Mouse (Mus musculus): ENCODE data around the gene Gm21312. TPM values are rescaled to one million over a fixed set of nuclear protein-coding genes. Genes with fewer than 3 reads are reported as not detected.

Gm21312 gene
- polyA plus RNA-seq (2012; rRNA removed): not detected in 2 replicates

GRCm38 (mm10) chr10:104176724-104177123, at the start of gene Gm21312:
Gm21312 (plus strand) TSS chr10:104177024.

GRCm38 (mm10) chr10:104142687-104143086, 34.1 kb upstream of the Gm21312 start, which contains the start of gene Gm21293:
Gm21293 (plus strand) TSS chr10:104142987.

GRCm38 (mm10) chr10:104151197-104151596, 25.6 kb upstream of the Gm21312 start, which contains the start of gene Gm6763:
Gm6763 (plus strand) TSS chr10:104151497.

GRCm38 (mm10) chr10:104159706-104160105, 17.1 kb upstream of the Gm21312 start, which contains the start of gene Gm8764:
Gm8764 (plus strand) TSS chr10:104160006.

GRCm38 (mm10) chr10:104168215-104168614, 8.6 kb upstream of the Gm21312 start, which contains the start of gene Gm21304:
Gm21304 (plus strand) TSS chr10:104168515.

GRCm38 (mm10) chr10:104185233-104185632, 8.4 kb downstream of the Gm21312 start, which contains the start of gene Gm20765:
Gm20765 (plus strand) TSS chr10:104185533.

GRCm38 (mm10) chr10:104193742-104194141, 16.9 kb downstream of the Gm21312 start, which contains the start of gene Gm4340:
Gm4340 (plus strand) TSS chr10:104194042.

Other genes with a start within 250 kb of the Gm21312 start
- not detected in 2 replicates for gene Gm21293, start 34.0 kb upstream of the Gm21312 start, polyA plus RNA-seq (2012; rRNA removed)
- gene Gm6763, start 25.5 kb upstream of the Gm21312 start, polyA plus RNA-seq (2012; rRNA removed): not detected in 2 replicates
- not detected in 2 replicates for gene Gm8764, start 17.0 kb upstream of the Gm21312 start, polyA plus RNA-seq (2012; rRNA removed)
- not detected in 2 replicates for gene Gm21304, start 8.5 kb upstream of the Gm21312 start, polyA plus RNA-seq (2012; rRNA removed)
- not detected in 2 replicates for gene Gm20765, start 8.5 kb downstream of the Gm21312 start, polyA plus RNA-seq (2012; rRNA removed)
- not detected in 2 replicates for gene Gm4340, start 17.0 kb downstream of the Gm21312 start, polyA plus RNA-seq (2012; rRNA removed)

Measured in liver, embryonic 14 days (tissue).